Mouse (Mus musculus) heart, embryonic 16.5 days (tissue): Measurements from ENCODE around the gene Adamts15. TPM values are rescaled to one million over a fixed set of nuclear protein-coding genes. Genes with fewer than 3 reads are reported as not detected.

Experiments
- ATAC-seq: fragments of 200-750 bp; cut with Nextera tagmentation; replicated peaks from 2 replicates; pipeline ENCODE4 v1.8.0; 2017; ENCODE audit warnings: moderate number of reproducible peaks; ENCODE audit not compliant: insufficient read depth, low FRiP score; ENCODE audit errors: extremely low read depth
- H3K27ac ChIP-seq: fragments of 300-500 bp; sonication (generic); 2 replicates; pipeline ENCODE4 v1.5.1; 2014; ENCODE audit warnings: mild to moderate bottlenecking, low read length, control low read depth, moderate library complexity
- H3K27me3 ChIP-seq: fragments of 300-500 bp; sonication (generic); 2 replicates; pipeline ENCODE4 v1.6.1; 2014; ENCODE audit warnings: low read length, mixed read lengths; ENCODE audit not compliant: control insufficient read depth, insufficient read depth
- H3K36me3 ChIP-seq: fragments of 300-500 bp; sonication (generic); 2 replicates; pipeline ENCODE4 v1.6.1; 2014; ENCODE audit not compliant: control insufficient read depth, insufficient read depth
- H3K4me1 ChIP-seq: fragments of 300-500 bp; sonication (generic); 2 replicates; pipeline ENCODE4 v1.6.1; 2014; ENCODE audit warnings: low read length, mixed read lengths; ENCODE audit not compliant: control insufficient read depth, insufficient read depth
- H3K4me2 ChIP-seq: fragments of 300-500 bp; sonication (generic); 2 replicates; pipeline ENCODE4 v1.6.1; 2014; ENCODE audit warnings: low read depth, mild to moderate bottlenecking, control low read depth, low read length
- H3K4me3 ChIP-seq: fragments of 300-500 bp; sonication (generic); 2 replicates; pipeline ENCODE4 v1.5.1; 2014; ENCODE audit warnings: mild to moderate bottlenecking, control low read depth, low read length
- H3K9ac ChIP-seq: fragments of 300-500 bp; sonication (generic); 2 replicates; pipeline ENCODE4 v1.6.1; 2014; ENCODE audit warnings: low read length, control low read depth
- H3K9me3 ChIP-seq: fragments of 300-500 bp; sonication (generic); replicated peaks from 2 replicates; pipeline ENCODE4 v1.6.1; 2016; ENCODE audit warnings: low read length; ENCODE audit not compliant: control insufficient read depth
- WGBS: fragments of 180-500 bp; shearing (Covaris S2); extraction: QIAGEN DNeasy Blood & Tissue Kit; methylation state at CpG from one replicate; pipeline ENCODE4 v1.1.7; 2014; 5-methylcytosine and 5-hydroxymethylcytosine counted together
- polyA plus RNA-seq: library from polyadenylated mRNA; unstranded; fragments of >200 nt; fragmentation: Nextera tagmentation; extraction: Ambion mirVana; gene quantifications from 2 replicates; pipeline ENCODE4 v1.2.1, GENCODE M21; 2015

Adamts15 gene
- polyA plus RNA-seq, 1 experiment from 2014 or later: 4.3 TPM

GRCm38 (mm10) chr9:30936674-30937438 lies 14.6 kb upstream of the Adamts15 start:
- WGBS: 30% methylated on average over 9 of the region's 9 CpGs
- H3K4me2 ChIP-seq: peak overlapping the region; percentile 52
- ATAC-seq: no peak; the same call in 1 of the 2 replicates

DNA sequence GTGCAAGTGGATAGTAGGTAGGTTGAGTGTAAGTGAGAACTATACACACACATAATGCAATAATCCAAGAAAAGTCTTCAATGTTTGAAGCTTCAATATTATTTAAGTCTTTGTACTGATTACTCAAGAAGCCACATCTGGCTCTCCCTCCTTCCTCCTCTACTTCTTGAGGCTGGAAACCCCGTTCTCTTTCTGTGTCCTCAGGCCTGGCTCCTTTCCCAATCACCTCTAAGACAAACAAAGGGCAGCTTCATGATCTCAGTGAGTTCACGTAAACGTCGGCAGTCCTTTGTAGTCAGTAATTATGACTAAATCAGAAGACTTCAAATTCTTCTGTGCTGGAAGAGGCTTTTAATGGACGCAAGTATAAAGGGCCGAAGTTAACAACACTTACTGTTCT lies 12.6 kb upstream of the Adamts15 start:
- WGBS: 47% methylated on average over 6 of the region's 6 CpGs
- Histone ChIP-seq H3K9ac (no peak overlapping the region), H3K27ac (no peak overlapping the region), H3K27me3 (peaks cover 6% of the 10 kb centered on the region), H3K36me3 (no peaks in the 10 kb centered on the region), H3K4me2 (no peak overlapping the region), H3K9me3 (no peaks in the 10 kb centered on the region), H3K4me3 (no peak overlapping the region), H3K4me1 (no peaks in the 10 kb centered on the region)
- no peak for ATAC-seq

More at GRCm38 (mm10) chr9:30936674-30937438, 14.6 kb upstream of the Adamts15 start:
- Histone ChIP-seq H3K9me3 (no peaks in the 10 kb centered on the region), H3K4me1 (no peaks in the 10 kb centered on the region), H3K27ac (no peak overlapping the region), H3K9ac (no peak overlapping the region), H3K4me3 (0 out of 2 replicates have a peak overlapping the region, but pooled peaks have one; percentile 5), H3K27me3 (peaks cover 21% of the 10 kb centered on the region), H3K36me3 (no peaks in the 10 kb centered on the region)

GRCm38 (mm10) chr9:30932346-30932745 lies 10.1 kb upstream of the Adamts15 start:
- Histone ChIP-seq H3K27ac (no peak overlapping the region), H3K9me3 (no peaks in the 10 kb centered on the region), H3K4me3 (no peak overlapping the region), H3K4me1 (no peaks in the 10 kb centered on the region), H3K36me3 (no peaks in the 10 kb centered on the region), H3K9ac (no peak overlapping the region), H3K4me2 (no peak overlapping the region), H3K27me3 (peaks cover 2% of the 10 kb centered on the region; the same call in 1 of the 2 replicates)
- 70% methylated on average over 4 of the region's 4 CpGs for WGBS
- ATAC-seq: no peak

- Histone ChIP-seq H3K4me3 (no peak overlapping the region), H3K27me3 (0 out of 2 replicates have a peak, but pooled peaks cover 2% of the 10 kb centered on the region), H3K9me3 (no peaks in the 10 kb centered on the region), H3K36me3 (no peaks in the 10 kb centered on the region), H3K4me1 (no peaks in the 10 kb centered on the region), H3K4me2 (no peak overlapping the region), H3K27ac (no peak overlapping the region), H3K9ac (no peak overlapping the region)
- ATAC-seq: no peak
- WGBS: 89% methylated on average over 2 of the region's 2 CpGs
These were observed 6.5 kb upstream of the Adamts15 start for GRCm38 (mm10) chr9:30928759-30929158.

GRCm38 (mm10) chr9:30921261-30922103 lies 770 bp downstream of the Adamts15 start:
- peaks cover 16% of the 10 kb centered on the region for H3K4me1 ChIP-seq
- 3% methylated on average over 56 of the region's 56 CpGs for WGBS
- ATAC-seq: 0 out of 2 replicates have a peak, but pooled peaks have one; percentile 13
- no peak overlapping the region; the same call in 1 of the 2 replicates for H3K27ac ChIP-seq
- peak overlapping the region; percentile 65 for H3K9ac ChIP-seq
- H3K36me3 ChIP-seq: no peaks in the 10 kb centered on the region
- peak overlapping the region; percentile 62 for H3K4me3 ChIP-seq
- no peaks in the 10 kb centered on the region for H3K9me3 ChIP-seq
- peaks cover 15% of the 10 kb centered on the region; the same call in 1 of the 2 replicates for H3K27me3 ChIP-seq
- peak overlapping the region; percentile 85 for H3K4me2 ChIP-seq

DNA sequence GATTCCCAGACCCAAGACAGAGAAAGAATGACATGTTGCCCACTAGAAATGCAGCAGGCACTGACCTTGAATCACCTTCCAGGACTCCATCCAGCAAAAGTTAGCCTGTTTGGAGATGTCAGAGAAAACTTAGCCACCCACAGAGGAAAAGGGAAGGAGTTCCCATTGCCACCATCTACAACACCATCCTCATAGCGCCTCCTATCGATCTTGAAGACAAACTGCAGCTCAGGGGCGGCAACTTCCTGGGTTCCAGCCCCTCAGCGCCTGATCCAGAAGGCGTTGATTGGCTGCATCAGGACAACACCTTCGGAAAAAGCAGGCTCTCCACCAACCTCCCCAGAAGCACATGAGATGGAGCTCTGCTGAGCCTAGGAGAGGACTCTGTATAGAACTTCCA lies 1.5 kb downstream of the Adamts15 start:
- no peak for ATAC-seq
- Histone ChIP-seq H3K4me2 (peak overlapping the region; percentile 85), H3K4me1 (peaks cover 17% of the 10 kb centered on the region), H3K27ac (no peak overlapping the region; the same call in 1 of the 2 replicates), H3K9ac (no peak overlapping the region), H3K9me3 (no peaks in the 10 kb centered on the region), H3K36me3 (no peaks in the 10 kb centered on the region), H3K4me3 (peak overlapping the region; percentile 62), H3K27me3 (peaks cover 15% of the 10 kb centered on the region; the same call in 1 of the 2 replicates)
- WGBS: 17% methylated on average over 6 of the region's 6 CpGs

DNA sequence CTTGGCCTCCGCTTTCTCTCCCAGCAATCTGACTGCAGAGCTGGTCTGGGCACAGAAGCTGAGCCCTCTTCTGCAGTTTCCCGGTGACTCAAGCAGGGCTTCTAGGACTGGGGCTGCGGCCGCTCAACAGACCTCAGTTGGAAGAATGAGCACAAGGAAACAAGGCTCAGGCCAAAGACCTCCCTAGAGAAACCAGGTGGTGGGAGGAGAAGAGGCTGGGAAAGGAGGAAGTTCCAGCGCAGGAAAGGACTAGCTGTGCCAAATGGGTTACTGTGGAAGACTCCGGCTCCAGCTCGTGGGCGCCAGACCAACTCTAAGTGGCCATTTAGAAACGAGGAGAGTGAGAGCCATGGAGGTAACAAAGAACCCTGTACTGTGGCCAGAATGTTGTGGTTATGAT lies 2.6 kb downstream of the Adamts15 start:
- Histone ChIP-seq H3K9me3 (no peaks in the 10 kb centered on the region), H3K27me3 (peaks cover 15% of the 10 kb centered on the region; the same call in 1 of the 2 replicates), H3K4me3 (peak overlapping the region; percentile 13; the same call in 1 of the 2 replicates), H3K9ac (0 out of 2 replicates have a peak overlapping the region, but pooled peaks have one; percentile 2), H3K27ac (0 out of 2 replicates have a peak overlapping the region, but pooled peaks have one; percentile 3), H3K36me3 (no peaks in the 10 kb centered on the region), H3K4me2 (peak overlapping the region; percentile 85), H3K4me1 (peaks cover 19% of the 10 kb centered on the region)
- no peak for ATAC-seq
- WGBS: 67% methylated on average over 9 of the region's 9 CpGs

DNA sequence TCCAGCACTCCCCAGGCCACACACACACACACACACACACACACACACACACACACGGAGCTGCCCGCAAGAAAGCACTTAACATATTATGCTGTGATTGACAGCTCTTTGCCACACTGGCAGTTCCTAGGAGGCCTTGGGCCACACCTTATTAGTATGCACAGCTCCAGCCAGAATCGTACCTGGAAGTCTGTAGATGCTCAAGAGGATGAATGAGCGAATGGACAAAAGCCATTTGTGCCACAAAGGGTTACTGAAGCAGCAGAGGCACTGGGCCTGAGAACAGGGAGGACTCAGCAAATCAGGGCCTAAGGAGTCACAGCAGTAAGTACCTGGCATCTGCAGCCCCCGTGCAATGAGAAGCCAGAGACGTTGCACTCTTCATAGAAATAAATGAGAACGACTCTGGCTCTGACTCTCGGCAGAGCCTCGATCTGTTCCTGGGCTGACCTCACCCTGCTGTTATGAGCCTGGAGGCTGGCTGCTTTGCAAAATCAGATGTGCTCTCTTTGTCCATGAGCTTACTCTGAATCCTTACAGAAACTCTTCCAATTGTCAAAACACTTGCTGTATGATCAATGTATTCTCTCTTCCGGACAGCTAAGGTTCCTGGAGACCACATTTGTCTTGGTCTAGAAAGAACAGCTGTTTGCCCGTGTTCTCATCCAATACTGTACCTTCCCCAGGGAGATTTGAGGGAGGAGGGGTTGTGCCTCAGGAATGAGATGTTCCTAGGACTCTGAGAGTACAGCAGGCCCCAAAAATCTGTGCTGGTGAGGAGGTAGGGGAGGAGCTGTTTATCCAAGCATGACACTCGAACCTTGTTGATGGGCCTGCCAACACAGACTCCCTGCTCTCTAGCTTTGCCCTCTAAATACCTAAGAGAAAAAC lies 3.5 kb downstream of the Adamts15 start:
- Histone ChIP-seq H3K9ac (peak overlapping the region; percentile 40; the same call in 1 of the 2 replicates), H3K27ac (peak overlapping the region; percentile 32), H3K4me2 (peak overlapping the region; percentile 85), H3K36me3 (no peaks in the 10 kb centered on the region), H3K4me3 (0 out of 2 replicates have a peak overlapping the region, but pooled peaks have one; percentile 11), H3K27me3 (peaks cover 15% of the 10 kb centered on the region; the same call in 1 of the 2 replicates), H3K4me1 (peaks cover 19% of the 10 kb centered on the region), H3K9me3 (no peaks in the 10 kb centered on the region)
- ATAC-seq: no peak
- WGBS: 45% methylated on average over 12 of the region's 12 CpGs
